8 mouse cellular contexts compared by ENCODE assay signal in the genomic region with DNA sequence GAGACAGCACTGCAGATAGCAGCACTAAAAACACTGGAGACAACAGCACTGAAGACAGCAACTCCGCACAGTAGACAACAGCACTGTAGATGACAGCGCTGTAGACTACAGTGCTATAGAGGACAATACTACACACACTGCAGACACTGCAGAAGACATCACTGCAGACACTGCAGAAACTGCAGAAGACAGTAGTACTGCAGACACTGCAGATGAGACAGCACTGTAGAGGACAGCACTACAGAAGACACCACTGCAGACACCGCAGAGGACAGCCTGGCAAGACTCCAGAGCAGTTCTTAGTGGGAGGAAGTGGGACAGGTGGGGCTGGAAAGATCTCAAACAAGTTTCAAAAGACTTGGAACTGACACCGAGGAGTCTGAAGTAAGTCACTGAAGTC.
DNase-seq lines count a peak whose midpoint lies in the region; ATAC-seq lines count a peak whose summit lies in the region.

No protein-coding gene starts in this region.

- H3K27ac ChIP-seq in intestine, embryonic 14.5 days (ENCODE audit: low read depth) = no peak overlapping the region; the same call in 1 of the 2 replicates
- H3K27ac ChIP-seq in forebrain, embryonic 14.5 days (ENCODE audit: low read depth, low read length) = no peak overlapping the region

- DNase-seq in frontal cortex, postnatal 36 days (ENCODE audit: low spot score in 2 of 2) = peak; percentile 16 to 20
- no peak for DNase-seq in frontal cortex, postnatal 14 days (ENCODE audit: low spot score in 2 of 2)
- DNase-seq in urinary bladder, postnatal 14 days (ENCODE audit: low spot score) = peak; percentile 29
- no peak for DNase-seq in urinary bladder, postnatal 4 days (ENCODE audit: low spot score in 2 of 2)
- DNase-seq in intestine, embryonic 14.5 days (ENCODE audit: low spot score) = peak; percentile 50
- DNase-seq in forebrain, embryonic 14.5 days (ENCODE audit: low spot score) = no peak
- no peak for DNase-seq in natural killer cell, adult 2 months (ENCODE audit: low spot score in 2 of 2)

- no peak overlapping the region for H3K4me3 ChIP-seq in intestine, embryonic 14.5 days (ENCODE audit: low read depth, low read length)
- H3K4me3 ChIP-seq in forebrain, embryonic 14.5 days (ENCODE audit: low read depth, low read length) = no peak overlapping the region

- 0 out of 2 replicates have a peak, but pooled peaks cover 5% of the 10 kb centered on the region for H3K4me1 ChIP-seq in intestine, embryonic 14.5 days (replicated peaks; ENCODE audit: control insufficient read depth, insufficient read depth, low read length)
- no peaks in the 10 kb centered on the region for H3K4me1 ChIP-seq in forebrain, embryonic 14.5 days (ENCODE audit: control insufficient read depth, insufficient read depth, low read length)

- no peak for ATAC-seq in intestine, embryonic 14.5 days (replicated peaks; ENCODE audit: low FRiP score, low TSS enrichment, low read depth)
- ATAC-seq in megakaryocyte, adult 5-6 weeks (ENCODE audit: poor library complexity, severe bottlenecking) = peak; percentile 69
- no peak for ATAC-seq in forebrain, embryonic 14.5 days

- no peaks in the 10 kb centered on the region for H3K36me3 ChIP-seq in intestine, embryonic 14.5 days (ENCODE audit: control insufficient read depth, insufficient read depth, low read length)
- no peaks in the 10 kb centered on the region for H3K36me3 ChIP-seq in forebrain, embryonic 14.5 days (ENCODE audit: control insufficient read depth, insufficient read depth, low read length)

- no peaks in the 10 kb centered on the region for H3K27me3 ChIP-seq in intestine, embryonic 14.5 days (replicated peaks; ENCODE audit: control insufficient read depth, insufficient read depth, low read length)
- H3K27me3 ChIP-seq in forebrain, embryonic 14.5 days (replicated peaks; ENCODE audit: control insufficient read depth, insufficient read depth, low read length) = no peaks in the 10 kb centered on the region

- no peaks in the 10 kb centered on the region for H3K9me3 ChIP-seq in intestine, embryonic 14.5 days (ENCODE audit: control insufficient read depth, low read length)
- H3K9me3 ChIP-seq in forebrain, embryonic 14.5 days (replicated peaks; ENCODE audit: control insufficient read depth, low read length) = no peaks in the 10 kb centered on the region

- WGBS in intestine, embryonic 14.5 days = 79% methylated on average over 4 of the region's 4 CpGs
- WGBS in forebrain, embryonic 14.5 days = 92% methylated on average over 4 of the region's 4 CpGs

- no peak overlapping the region for H3K9ac ChIP-seq in intestine, embryonic 14.5 days (ENCODE audit: low read length)
- no peak overlapping the region for H3K9ac ChIP-seq in forebrain, embryonic 14.5 days (ENCODE audit: low read length)

- H3K4me2 ChIP-seq in intestine, embryonic 14.5 days (ENCODE audit: low read length) = no peak overlapping the region
- H3K4me2 ChIP-seq in forebrain, embryonic 14.5 days (ENCODE audit: low read length) = no peak overlapping the region

Comparison
In these comparisons a context has a peak if more than half of its experiments do, and no peak if none do; other contexts are left out.
1. DNase-seq: peak in frontal cortex, postnatal 36 days (2 of 2), urinary bladder, postnatal 14 days (single experiment) and intestine, embryonic 14.5 days (single experiment); none in frontal cortex, postnatal 14 days (0 of 2), urinary bladder, postnatal 4 days (0 of 2), forebrain, embryonic 14.5 days (single experiment) and natural killer cell, adult 2 months (0 of 2).